Comparison of ENCODE assay signal across 8 mouse cellular contexts in genomic region chr13:21160657-21161590, GRCm38 (mm10). TPM values are rescaled to one million over a fixed set of nuclear protein-coding genes. Genes with fewer than 3 reads are reported as not detected.
DNase-seq lines count a peak whose midpoint lies in the region; ATAC-seq and TF ChIP-seq lines count a peak whose summit lies in the region.

No protein-coding gene starts in this region.

- TF ChIP-seq CTCF in olfactory bulb, adult 2 months (IDR thresholded peaks at IDR 0.05; ENCODE audit: insufficient read depth, low read depth, low read length) = no peak
- no peak for TF ChIP-seq CTCF in thymus, adult 2 months (IDR thresholded peaks at IDR 0.05; ENCODE audit: borderline replicate concordance, control insufficient read depth, extremely low read depth, insufficient read depth, low read length, poor library complexity)

- H3K36me3 ChIP-seq in ES-E14 (ENCODE audit: control insufficient read depth, insufficient read depth, low read length, poor library complexity, severe bottlenecking) = no peaks in the 10 kb centered on the region
- no peaks in the 10 kb centered on the region for H3K36me3 ChIP-seq in forebrain, embryonic 16.5 days (ENCODE audit: control insufficient read depth, insufficient read depth)
- no peaks in the 10 kb centered on the region for H3K36me3 ChIP-seq in lung, embryonic 15.5 days
- H3K36me3 ChIP-seq in thymus, adult 2 months (ENCODE audit: control insufficient read depth, insufficient read depth, low read length) = no peaks in the 10 kb centered on the region

- no peaks in the 10 kb centered on the region for H3K9me3 ChIP-seq in ES-E14 (ENCODE audit: control insufficient read depth, insufficient read depth, low read depth, low read length)
- no peaks in the 10 kb centered on the region for H3K9me3 ChIP-seq in forebrain, embryonic 16.5 days (ENCODE audit: control insufficient read depth, low read length)
- no peaks in the 10 kb centered on the region for H3K9me3 ChIP-seq in lung, embryonic 15.5 days

- H3K4me3 ChIP-seq in ES-E14 (ENCODE audit: insufficient read depth in 1 of 2, low read depth in 1 of 2, low read length in 2 of 2, poor library complexity in 1 of 2, severe bottlenecking in 1 of 2) = peak overlapping the region; percentile 76 to 78
- H3K4me3 ChIP-seq in forebrain, embryonic 16.5 days (replicated peaks; ENCODE audit: low read length) = peak overlapping the region; percentile 84
- peak overlapping the region; percentile 59 for H3K4me3 ChIP-seq in lung, embryonic 15.5 days
- peak overlapping the region; percentile 33 for H3K4me3 ChIP-seq in olfactory bulb, adult 2 months (ENCODE audit: insufficient read depth, low read depth, low read length)
- H3K4me3 ChIP-seq in thymus, adult 2 months (ENCODE audit: control insufficient read depth, insufficient read depth, low read length) = no peak overlapping the region

- no peak overlapping the region for H3K27ac ChIP-seq in ES-E14 (ENCODE audit: insufficient read depth, low read depth, low read length, poor library complexity, severe bottlenecking)
- no peak overlapping the region; the same call in 1 of the 2 replicates for H3K27ac ChIP-seq in forebrain, embryonic 16.5 days (ENCODE audit: low read length)
- H3K27ac ChIP-seq in lung, embryonic 15.5 days = no peak overlapping the region
- no peak overlapping the region for H3K27ac ChIP-seq in olfactory bulb, adult 2 months (ENCODE audit: insufficient read depth, low read depth, low read length)
- no peak overlapping the region for H3K27ac ChIP-seq in thymus, adult 2 months (ENCODE audit: control insufficient read depth, insufficient read depth, low read length)

- ATAC-seq in forebrain, embryonic 16.5 days = peak; percentile 88
- ATAC-seq in lung, embryonic 15.5 days (ENCODE audit: borderline replicate concordance, extremely low read depth, low FRiP score, low TSS enrichment) = peak; percentile 87; the same call in 1 of the 2 replicates

- peak overlapping the region; percentile 97 for H3K4me2 ChIP-seq in forebrain, embryonic 16.5 days (ENCODE audit: low read length)
- peak overlapping the region; percentile 97 for H3K4me2 ChIP-seq in lung, embryonic 15.5 days

- no peak overlapping the region for H3K9ac ChIP-seq in ES-E14 (ENCODE audit: insufficient read depth, low read depth, low read length, poor library complexity, severe bottlenecking)
- peak overlapping the region; percentile 51; the same call in 1 of the 2 replicates for H3K9ac ChIP-seq in forebrain, embryonic 16.5 days (replicated peaks; ENCODE audit: low read depth, low read length)
- H3K9ac ChIP-seq in lung, embryonic 15.5 days = peak overlapping the region; percentile 42

- under 1% methylated on average over 32 of the region's 32 CpGs for WGBS in forebrain, embryonic 16.5 days
- WGBS in lung, embryonic 15.5 days = under 1% methylated on average over 32 of the region's 32 CpGs
- under 1% methylated on average over 32 of the region's 32 CpGs for WGBS in olfactory bulb, adult 2 months
- under 1% methylated on average over 32 of the region's 32 CpGs for WGBS in thymus, adult 2 months

- in situ Hi-C loops in ES-E14 (cut with MboI; ENCODE audit: low sequenced_read_pairs in 2 of 2, unreplicated experiment in 2 of 2) = loop anchor here in 1 of 2 experiments (10.0 to 25.0 kb wide), 3 partner anchors 74 to 764 kb away; partner anchors contain the start of genes Hist1h2ai, Hist1h2bl, Hist1h2bm and Hist1h3h

- DNase-seq in ES-E14 (ENCODE audit: low read depth, low spot score) = no peak
- DNase-seq in cerebellum, adult 18-20 months = peak; percentile 82 to 92
- DNase-seq in heart, postnatal 4 days = peak; percentile 96
- peak; percentile 97 for DNase-seq in layer of hippocampus, adult 9-10 months (ENCODE audit: low spot score)
- peak; percentile 89 for DNase-seq in thymus, adult 2 months

- 0 out of 2 replicates have a peak, but pooled peaks cover 2% of the 10 kb centered on the region for H3K27me3 ChIP-seq in forebrain, embryonic 16.5 days (replicated peaks; ENCODE audit: control insufficient read depth, insufficient read depth, low read length)
- no peaks in the 10 kb centered on the region for H3K27me3 ChIP-seq in lung, embryonic 15.5 days
- H3K27me3 ChIP-seq in thymus, adult 2 months (ENCODE audit: control insufficient read depth, insufficient read depth, low read length) = no peaks in the 10 kb centered on the region; the same call in 1 of the 2 replicates

- TF ChIP-seq POLR2A in olfactory bulb, adult 2 months (IDR thresholded peaks at IDR 0.05; ENCODE audit: insufficient read depth, low read depth, low read length) = no peak
- no peak for TF ChIP-seq POLR2A in thymus, adult 2 months (IDR thresholded peaks at IDR 0.05; ENCODE audit: control insufficient read depth, extremely low read depth, insufficient read depth, low read length, poor library complexity)

- H3K4me1 ChIP-seq in ES-E14 (ENCODE audit: control insufficient read depth in 2 of 2, insufficient read depth in 2 of 2, low read length in 2 of 2, poor library complexity in 1 of 2) = peaks cover 0 to 4% of the 10 kb centered on the region in 2 experiments; a peak in 2 of 4 replicates
- peaks cover 12% of the 10 kb centered on the region for H3K4me1 ChIP-seq in forebrain, embryonic 16.5 days (replicated peaks; ENCODE audit: control insufficient read depth, insufficient read depth, low read length)
- H3K4me1 ChIP-seq in lung, embryonic 15.5 days = peaks cover 4% of the 10 kb centered on the region; the same call in 1 of the 2 replicates
- no peaks in the 10 kb centered on the region for H3K4me1 ChIP-seq in olfactory bulb, adult 2 months (ENCODE audit: control insufficient read depth, insufficient read depth, low read length)
- H3K4me1 ChIP-seq in thymus, adult 2 months (replicated peaks; ENCODE audit: control insufficient read depth, insufficient read depth, low read length) = peaks cover 9% of the 10 kb centered on the region

TF ChIP-seq in ES-E14, 5 proteins besides CTCF, POLR2A, EP300 and RAD21:
- TF ChIP-seq ZNF384 (IDR thresholded peaks at IDR 0.05; ENCODE audit: low read depth, low read length) (peak; percentile 54), CHD2 (IDR thresholded peaks at IDR 0.05; ENCODE audit: low read depth, low read length) (no peak), HCFC1 (IDR thresholded peaks at IDR 0.05; ENCODE audit: borderline replicate concordance, insufficient read depth, low read length) (no peak), MAFK (IDR thresholded peaks at IDR 0.05; ENCODE audit: insufficient read depth, low read depth, low read length) (peak; percentile 90), ZC3H11A (IDR thresholded peaks at IDR 0.05; ENCODE audit: borderline replicate concordance, low read depth, low read length) (no peak)

RNA-seq across cellular contexts. Expression of gene Olfr1368, which starts 15.3 kb away (rescaled TPM):
- total RNA-seq in ES-E14 (2012; rRNA removed) = not detected in 2 replicates
- polyA plus RNA-seq in forebrain, embryonic 16.5 days (2015; fragmentation: Nextera tagmentation; extraction: Ambion mirVana) = not detected in 2 replicates
- not detected for total RNA-seq in heart, postnatal 4 days (2021)
- polyA plus RNA-seq in lung, embryonic 15.5 days (2015; fragmentation: Nextera tagmentation; extraction: Ambion mirVana) = not detected in 2 replicates
- not detected in 2 replicates for polyA plus RNA-seq in olfactory bulb, adult 2 months (2012; ENCODE audit: insufficient read depth, insufficient read length, low replicate concordance, missing spikeins)
- not detected in 2 replicates for polyA plus RNA-seq in thymus, adult 2 months (2012; rRNA removed)

RNA-seq across cellular contexts. Expression of gene Trim27, which starts 18.3 kb away (rescaled TPM):
- total RNA-seq in ES-E14 (2012; rRNA removed) = 115 and 128 TPM in 2 replicates
- 89.7 and 96.6 TPM in 2 replicates for polyA plus RNA-seq in forebrain, embryonic 16.5 days (2015; fragmentation: Nextera tagmentation; extraction: Ambion mirVana)
- 10 to 100 TPM; 43.2 to 43.9 TPM for total RNA-seq in heart, postnatal 4 days (2021)
- 147 and 148 TPM in 2 replicates for polyA plus RNA-seq in lung, embryonic 15.5 days (2015; fragmentation: Nextera tagmentation; extraction: Ambion mirVana)
- not detected in 2 replicates for polyA plus RNA-seq in olfactory bulb, adult 2 months (2012; ENCODE audit: insufficient read depth, insufficient read length, low replicate concordance, missing spikeins)
- 131 and 200 TPM in 2 replicates for polyA plus RNA-seq in thymus, adult 2 months (2012; rRNA removed)

RNA-seq across cellular contexts. Expression of gene Olfr263, which starts 31.5 kb away (rescaled TPM):
- total RNA-seq in ES-E14 (2012; rRNA removed) = not detected in 2 replicates
- polyA plus RNA-seq in forebrain, embryonic 16.5 days (2015; fragmentation: Nextera tagmentation; extraction: Ambion mirVana) = not detected in 2 replicates
- total RNA-seq in heart, postnatal 4 days (2021) = not detected
- not detected in 2 replicates for polyA plus RNA-seq in lung, embryonic 15.5 days (2015; fragmentation: Nextera tagmentation; extraction: Ambion mirVana)
- polyA plus RNA-seq in olfactory bulb, adult 2 months (2012; ENCODE audit: insufficient read depth, insufficient read length, low replicate concordance, missing spikeins) = not detected in 2 replicates
- polyA plus RNA-seq in thymus, adult 2 months (2012; rRNA removed) = not detected in 2 replicates

RNA-seq across cellular contexts. Expression of gene Olfr1369-ps1, which starts 49.6 kb away (rescaled TPM):
- 0.11 and 0.22 TPM in 2 replicates for total RNA-seq in ES-E14 (2012; rRNA removed)
- polyA plus RNA-seq in forebrain, embryonic 16.5 days (2015; fragmentation: Nextera tagmentation; extraction: Ambion mirVana) = not detected in 2 replicates
- not detected for total RNA-seq in heart, postnatal 4 days (2021)
- polyA plus RNA-seq in lung, embryonic 15.5 days (2015; fragmentation: Nextera tagmentation; extraction: Ambion mirVana) = 0.08 TPM in 1 of 2 replicates, not detected in the other
- not detected in 2 replicates for polyA plus RNA-seq in olfactory bulb, adult 2 months (2012; ENCODE audit: insufficient read depth, insufficient read length, low replicate concordance, missing spikeins)
- polyA plus RNA-seq in thymus, adult 2 months (2012; rRNA removed) = not detected in 2 replicates

Comparison
In these comparisons a context has a peak if more than half of its experiments do, and no peak if none do; other contexts are left out.
1. RNA of gene Trim27, which starts 18.3 kb away (polyA plus RNA-seq): 147 to 148 TPM in lung, embryonic 15.5 days, 131 to 200 TPM in thymus, adult 2 months and 89.7 to 96.6 TPM in forebrain, embryonic 16.5 days; not detected in olfactory bulb, adult 2 months; every median in the first group is over 10 times any median in the second.